Mouse (Mus musculus) olfactory bulb, adult 2 months (tissue): ENCODE data around the gene Dkkl1. TPM values are rescaled to one million over a fixed set of nuclear protein-coding genes. Genes with fewer than 3 reads are reported as not detected.

ENCODE experiments used
- H3K27ac ChIP-seq: fragments of 200-500 bp; 2 replicates; pipeline ENCODE4 v1.5.1; 2012; ENCODE audit warnings: low read depth, low read length; ENCODE audit not compliant: insufficient read depth
- H3K4me1 ChIP-seq: fragments of 200-500 bp; 2 replicates; pipeline ENCODE4 v1.6.1; 2012; ENCODE audit warnings: low read length; ENCODE audit not compliant: control insufficient read depth, insufficient read depth
- H3K4me3 ChIP-seq: fragments of 200-500 bp; 2 replicates; pipeline ENCODE4 v1.5.1; 2012; ENCODE audit warnings: mild to moderate bottlenecking, low read depth, low read length, moderate library complexity; ENCODE audit not compliant: insufficient read depth
- CTCF ChIP-seq: fragments of 200-500 bp; IDR thresholded peaks from 2 replicates; pipeline ENCODE4 v1.5.1; 2012; ENCODE audit warnings: low read depth, mild to moderate bottlenecking, low read length, moderate library complexity; ENCODE audit not compliant: insufficient read depth
- POLR2A ChIP-seq: fragments of 200-500 bp; IDR thresholded peaks from 2 replicates; pipeline ENCODE4 v1.6.1; 2012; ENCODE audit warnings: mild to moderate bottlenecking, low read depth, low read length, moderate library complexity; ENCODE audit not compliant: insufficient read depth
- WGBS: fragments of 180-500 bp; shearing (Covaris S2); methylation state at CpG from one replicate; pipeline ENCODE4 v1.1.7; 2018; 5-methylcytosine and 5-hydroxymethylcytosine counted together
- polyA plus RNA-seq: library from polyadenylated mRNA; stranded (reverse); fragments of >200 nt; gene quantifications from 2 replicates; pipeline ENCODE4 v1.2.4, GENCODE M21; 2012; ENCODE audit warnings: low replicate concordance; ENCODE audit not compliant: missing spikeins, insufficient read depth, insufficient read length

Dkkl1 gene
- polyA plus RNA-seq, 1 experiment = not detected

DNA sequence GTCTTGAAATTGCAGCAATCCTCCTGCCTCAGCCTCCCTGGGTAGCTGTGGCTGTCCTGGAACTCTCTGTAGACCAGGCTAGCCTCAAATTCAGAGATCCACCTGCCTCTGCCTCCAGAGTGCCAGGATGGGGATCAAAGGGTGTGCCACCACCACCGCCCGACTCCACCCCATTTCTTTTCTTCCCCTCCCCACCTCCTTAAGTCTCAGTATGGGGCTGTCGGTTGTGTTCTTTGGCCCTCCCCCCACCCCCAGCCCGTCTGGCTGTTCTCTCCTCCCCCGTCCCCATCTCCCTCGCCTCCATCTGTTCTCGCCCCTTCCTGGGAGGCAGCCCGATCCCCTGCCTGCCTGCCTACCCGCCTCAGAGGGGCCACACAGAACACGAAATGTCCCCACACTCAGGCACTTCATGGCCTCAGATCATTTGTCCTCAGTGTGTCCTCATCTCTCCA, 45.0 kb downstream of the Dkkl1 start:
- WGBS = 24% methylated on average over 9 of the region's 10 CpGs
- no peak overlapping the region for H3K4me3 ChIP-seq
- H3K27ac ChIP-seq = no peak overlapping the region
- peaks cover 11% of the 10 kb centered on the region for H3K4me1 ChIP-seq
- TF ChIP-seq POLR2A (no peak), CTCF (no peak)

- WGBS = 68% methylated on average over 11 of the region's 11 CpGs
- no peak overlapping the region for H3K27ac ChIP-seq
- H3K4me1 ChIP-seq = peaks cover 12% of the 10 kb centered on the region
- no peak for TF ChIP-seq POLR2A
- no peak for TF ChIP-seq CTCF
- peak overlapping the region; percentile 15; the same call in 1 of the 2 replicates for H3K4me3 ChIP-seq
These were observed 46.2 kb downstream of the Dkkl1 start for GRCm38 (mm10) chr7:45165701-45166100.

DNA sequence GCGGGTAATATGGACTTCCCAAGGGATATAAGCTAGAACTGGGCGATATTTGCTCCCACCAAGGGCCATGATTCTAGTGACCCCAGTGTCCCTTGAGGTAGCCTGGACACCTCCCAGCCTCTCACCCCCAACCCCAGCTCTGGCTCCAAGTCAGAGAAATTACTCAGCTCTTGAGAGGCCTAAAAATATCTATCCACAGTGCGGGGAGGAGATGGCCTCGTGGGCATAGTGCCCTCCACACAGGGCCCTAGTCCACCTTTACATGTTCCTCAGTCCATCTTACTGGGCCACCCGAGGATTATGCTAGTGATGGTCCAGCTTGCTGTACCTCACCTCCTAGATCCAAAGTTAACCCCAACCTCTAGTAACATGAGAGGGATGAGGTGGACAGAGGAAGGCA, 47.1 kb downstream of the Dkkl1 start:
- Histone ChIP-seq H3K4me3 (no peak overlapping the region), H3K27ac (no peak overlapping the region)
- 68% methylated on average over 5 of the region's 5 CpGs for WGBS

GRCm38 (mm10) chr7:45163735-45164490, 48.0 kb downstream of the Dkkl1 start, which contains the start of gene Slc17a7:
TSS of gene Slc17a7 (plus strand) at chr7:45163949.
- H3K4me3 ChIP-seq = peak within 1 kb of the TSS; percentile 28
- TF ChIP-seq CTCF = no peak
- TF ChIP-seq POLR2A = no peak
- H3K4me1 ChIP-seq = peaks cover 12% of the 10 kb centered on the region
- no peak within 1 kb of the TSS for H3K27ac ChIP-seq
- 2% methylated on average over 41 of the region's 41 CpGs for WGBS

More for the DNA sequence above, 47.1 kb downstream of the Dkkl1 start:
- peaks cover 12% of the 10 kb centered on the region for H3K4me1 ChIP-seq
- TF ChIP-seq CTCF = no peak

DNA sequence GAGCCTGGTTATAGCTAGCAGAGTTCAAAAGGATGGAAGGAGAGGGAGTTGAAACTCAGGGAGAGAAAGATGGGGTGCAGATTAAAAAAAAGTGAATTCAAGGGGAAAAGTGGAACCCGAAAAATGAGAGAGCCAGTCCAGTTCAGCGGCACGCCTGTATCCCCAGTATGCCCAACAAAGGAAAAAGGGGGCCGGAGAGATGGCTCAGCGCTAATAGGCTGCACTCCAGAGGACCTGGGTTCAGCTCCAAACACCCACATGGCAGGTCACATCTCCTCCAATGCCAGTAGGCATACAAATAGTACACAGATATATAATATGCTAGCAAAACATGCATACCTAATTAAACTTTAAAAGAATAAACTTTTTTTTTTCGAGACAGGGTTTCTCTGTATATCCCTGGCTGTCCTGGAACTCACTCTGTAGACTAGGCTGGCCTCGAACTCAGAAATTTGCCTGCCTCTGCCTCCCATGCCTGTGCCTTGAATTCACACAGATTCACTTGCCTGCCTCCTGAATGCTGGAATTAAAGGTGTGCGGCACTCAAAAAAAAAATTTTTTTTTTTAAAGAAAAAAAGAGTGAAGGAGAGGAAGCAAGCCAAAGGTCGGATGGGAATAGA, 48.8 kb downstream of the Dkkl1 start:
- Histone ChIP-seq H3K27ac (no peak overlapping the region), H3K4me1 (peaks cover 7% of the 10 kb centered on the region), H3K4me3 (no peak overlapping the region)
- WGBS = 72% methylated on average over 9 of the region's 9 CpGs
- TF ChIP-seq CTCF (no peak), POLR2A (no peak)

DNA sequence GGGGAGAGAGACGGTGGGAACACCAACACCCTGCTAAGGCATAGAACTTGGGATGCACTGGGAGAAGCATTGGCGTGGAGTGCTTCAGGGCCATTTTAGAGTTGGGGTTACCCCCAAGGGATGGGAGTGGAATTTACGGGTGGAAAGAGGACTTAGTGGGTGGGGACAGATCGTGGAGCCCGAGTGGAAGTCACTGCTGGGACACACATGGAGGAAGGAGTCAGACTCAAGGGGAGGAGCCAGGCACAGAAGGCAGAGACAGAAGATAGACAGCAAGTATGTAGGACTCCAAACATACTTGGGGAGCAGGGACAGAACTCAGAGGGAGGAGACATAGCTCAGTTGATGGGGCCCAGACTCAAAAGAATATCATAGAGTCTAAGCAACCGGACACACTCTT, 49.4 kb downstream of the Dkkl1 start:
- no peak for TF ChIP-seq CTCF
- 26% methylated on average over 6 of the region's 6 CpGs for WGBS
- Histone ChIP-seq H3K4me3 (peak overlapping the region; percentile 46), H3K27ac (no peak overlapping the region), H3K4me1 (peaks cover 7% of the 10 kb centered on the region)

- peak overlapping the region; percentile 46 for H3K4me3 ChIP-seq
- no peak overlapping the region for H3K27ac ChIP-seq
- WGBS = 3% methylated on average over 35 of the region's 35 CpGs
- TF ChIP-seq CTCF = peak; percentile 88
- TF ChIP-seq POLR2A = 0 out of 2 replicates have a peak, but pooled peaks have one; percentile 13
- peaks cover 7% of the 10 kb centered on the region for H3K4me1 ChIP-seq
These were observed 50.1 kb downstream of the Dkkl1 start for GRCm38 (mm10) chr7:45161612-45162473.

GRCm38 (mm10) chr7:45160866-45161265, 51.1 kb downstream of the Dkkl1 start:
- no peak overlapping the region for H3K4me3 ChIP-seq
- peaks cover 7% of the 10 kb centered on the region for H3K4me1 ChIP-seq
- no peak overlapping the region for H3K27ac ChIP-seq
- 90% methylated on average over 3 of the region's 3 CpGs for WGBS
- TF ChIP-seq CTCF (no peak), POLR2A (no peak)

DNA sequence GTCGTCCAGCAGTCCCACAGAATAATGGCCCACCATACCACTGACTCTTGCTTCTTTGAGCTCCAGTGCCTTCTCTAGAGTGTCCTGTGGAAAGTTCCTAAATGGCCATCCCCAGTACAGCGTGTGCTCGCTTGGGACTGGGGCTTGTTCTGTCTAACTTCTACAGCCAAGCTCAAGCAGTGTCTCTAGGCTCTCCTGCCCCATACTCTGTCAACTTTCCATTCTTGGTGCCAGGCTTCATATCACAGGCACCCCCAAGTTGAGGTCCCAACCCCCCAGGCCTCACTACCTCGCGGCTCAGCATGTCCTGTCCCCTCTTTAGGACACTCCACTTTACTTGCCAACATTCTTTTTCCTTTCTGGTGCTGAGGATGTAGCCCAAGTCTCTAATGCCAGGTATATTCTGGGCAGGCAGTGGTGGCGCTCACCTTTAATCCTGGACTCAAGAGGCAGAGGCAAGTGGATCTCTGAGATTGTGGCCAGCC, 51.6 kb downstream of the Dkkl1 start:
- TF ChIP-seq POLR2A (no peak), CTCF (no peak)
- no peak overlapping the region for H3K27ac ChIP-seq
- no peak overlapping the region for H3K4me3 ChIP-seq
- peaks cover 7% of the 10 kb centered on the region for H3K4me1 ChIP-seq
- WGBS = 95% methylated on average over 6 of the region's 6 CpGs
